Mouse (Mus musculus): ENCODE measurements around the gene Klhl18. TPM values are rescaled to one million over a fixed set of nuclear protein-coding genes. Genes with fewer than 3 reads are reported as not detected.
A peak's percentile ranks its signal among the peaks of the same experiment; 100 is the strongest.
"Not testable (repeated sequence)": the region's sequence is repeated elsewhere in the genome, so short reads cannot be mapped to it uniquely, and the experiment has no call there.

Gene Klhl18
- polyA plus RNA-seq, 1 experiment from 2014 or later = 9.9 TPM

GRCm38 (mm10) chr9:110412926-110413325 lies 63.6 kb downstream of the Klhl18 start:
- Histone ChIP-seq H3K4me3 (no peak overlapping the region), H3K4me2 (replicated peaks) (no peak overlapping the region), H3K27ac (no peak overlapping the region), H3K36me3 (no peaks in the 10 kb centered on the region), H3K27me3 (no peaks in the 10 kb centered on the region), H3K9me3 (no peaks in the 10 kb centered on the region), H3K4me1 (no peaks in the 10 kb centered on the region; the same call in 1 of the 2 replicates), H3K9ac (no peak overlapping the region)
- 84% methylated on average over 7 of the region's 7 CpGs for WGBS
- no peak for ATAC-seq (ENCODE audit: low FRiP score, low read depth)

DNA sequence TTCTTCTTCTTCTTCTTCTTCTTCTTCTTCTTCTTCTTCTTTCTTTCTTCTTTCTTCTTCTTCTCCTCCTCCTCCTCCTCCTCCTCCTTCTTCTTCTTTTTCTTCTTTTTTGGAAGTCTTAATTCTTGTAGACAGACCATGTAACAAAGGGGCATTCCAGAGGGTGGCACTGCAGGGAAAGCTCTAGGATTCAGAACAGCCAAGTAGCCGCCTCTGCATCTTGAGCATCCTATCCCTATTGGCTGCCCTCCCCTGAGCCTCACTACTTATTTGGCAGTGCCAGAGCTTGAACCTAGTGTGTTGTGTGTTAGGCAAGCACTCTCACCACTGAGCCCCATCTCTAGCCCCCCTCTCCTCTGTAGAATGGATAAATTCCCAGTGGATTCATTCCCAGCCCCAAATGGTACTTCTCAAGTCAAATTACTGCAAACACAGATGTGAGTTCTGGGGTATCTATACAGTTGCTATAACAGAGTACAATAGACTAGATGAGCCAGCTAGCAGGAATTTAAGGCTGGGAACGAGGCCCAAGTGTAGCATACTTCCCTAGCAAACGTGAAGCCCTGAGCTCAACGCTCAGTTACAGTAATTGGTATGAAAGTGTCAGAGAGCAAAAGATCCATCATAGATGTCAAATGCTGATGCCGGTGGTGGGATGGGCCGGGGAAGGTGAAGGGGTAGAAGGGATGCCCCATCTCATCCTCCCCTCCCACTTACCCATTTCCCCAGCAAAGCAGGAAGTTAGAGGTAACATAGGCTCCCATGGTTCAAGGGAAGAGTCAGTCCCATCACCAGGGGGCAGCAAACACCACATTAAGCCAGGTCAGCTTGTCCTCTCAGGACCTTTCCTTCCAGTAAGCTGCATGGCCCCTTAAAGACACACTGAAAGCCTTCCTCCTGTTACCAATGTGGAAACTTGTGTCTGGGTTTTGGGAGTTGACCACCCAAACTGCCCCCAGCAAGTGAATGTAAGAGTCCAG lies 65.3 kb downstream of the Klhl18 start:
- no peaks in the 10 kb centered on the region for H3K9me3 ChIP-seq
- H3K4me1 ChIP-seq = peaks cover 8% of the 10 kb centered on the region
- no peaks in the 10 kb centered on the region for H3K36me3 ChIP-seq
- no peaks in the 10 kb centered on the region for H3K27me3 ChIP-seq
- no peak for ATAC-seq (ENCODE audit: low FRiP score, low read depth)
- H3K9ac ChIP-seq = no peak overlapping the region
- no peak overlapping the region for H3K4me3 ChIP-seq
- no peak overlapping the region for H3K27ac ChIP-seq
- 37% methylated on average over 6 of the region's 6 CpGs for WGBS
- no peak overlapping the region for H3K4me2 ChIP-seq (replicated peaks)

DNA sequence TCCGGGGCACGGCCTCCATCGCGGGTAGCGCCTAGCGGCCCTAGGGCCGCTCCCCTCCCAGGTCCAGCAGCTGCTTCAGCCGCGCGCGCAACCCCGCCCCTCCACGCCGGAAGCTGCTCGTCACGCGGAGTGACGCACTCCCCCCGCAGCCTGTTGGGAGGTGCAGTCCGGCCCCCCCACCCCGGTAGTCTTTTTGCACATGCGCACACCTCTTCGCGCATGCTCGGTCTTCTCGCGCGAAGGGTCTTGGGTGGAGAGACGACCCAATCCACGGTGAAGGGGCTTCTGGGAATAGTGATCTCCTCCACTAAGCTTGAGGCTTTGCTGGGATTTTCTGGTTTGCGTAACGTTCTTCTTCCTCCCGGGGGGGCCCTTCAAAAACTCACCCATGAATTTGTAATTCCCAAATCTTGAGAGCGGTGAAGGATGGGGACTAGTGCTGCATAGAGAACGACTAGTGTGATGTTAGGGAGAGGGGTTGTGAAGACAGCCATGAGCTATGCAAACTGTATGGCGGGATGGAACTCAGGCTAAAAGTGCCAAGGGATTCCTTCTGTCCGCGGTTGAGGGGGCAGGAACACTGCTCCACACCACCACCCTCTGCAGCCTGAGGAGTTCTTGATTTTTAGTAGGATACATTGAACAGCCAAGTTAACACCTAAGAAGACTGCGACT lies 68.3 kb downstream of the Klhl18 start, which contains the start of gene Ptpn23:
TSS of gene Ptpn23 (minus strand) at position 115 of the 675 bp plus-strand sequence.
- Histone ChIP-seq H3K9me3 (no peaks in the 10 kb centered on the region), H3K27ac (peak within 1 kb of the TSS; percentile 69), H3K36me3 (peaks cover 11% of the 10 kb centered on the region; the same call in 1 of the 2 replicates), H3K4me2 (replicated peaks) (peak within 1 kb of the TSS; percentile 92), H3K9ac (peak within 1 kb of the TSS; percentile 89), H3K4me1 (peaks cover 12% of the 10 kb centered on the region), H3K4me3 (peak within 1 kb of the TSS; percentile 78), H3K27me3 (no peaks in the 10 kb centered on the region)
- WGBS = under 1% methylated on average over 39 of the region's 39 CpGs
- ATAC-seq (ENCODE audit: low FRiP score, low read depth) = peak; percentile 97

- peak overlapping the region; percentile 78 for H3K4me3 ChIP-seq
- H3K27ac ChIP-seq = peak overlapping the region; percentile 69
- peak overlapping the region; percentile 92 for H3K4me2 ChIP-seq (replicated peaks)
- H3K36me3 ChIP-seq = peaks cover 14% of the 10 kb centered on the region
- 2% methylated on average over 41 of the region's 41 CpGs for WGBS
- peak overlapping the region; percentile 89 for H3K9ac ChIP-seq
- ATAC-seq (ENCODE audit: low FRiP score, low read depth) = peak; percentile 70
- H3K9me3 ChIP-seq = no peaks in the 10 kb centered on the region
- no peaks in the 10 kb centered on the region for H3K27me3 ChIP-seq
- H3K4me1 ChIP-seq = peaks cover 12% of the 10 kb centered on the region
Measured at GRCm38 (mm10) chr9:110407311-110408098, 69.0 kb downstream of the Klhl18 start.

GRCm38 (mm10) chr9:110403240-110403639 lies 73.3 kb downstream of the Klhl18 start:
- H3K9me3 ChIP-seq; H3K27me3 ChIP-seq; H3K4me3 ChIP-seq; H3K4me2 ChIP-seq (replicated peaks); H3K27ac ChIP-seq; ATAC-seq (ENCODE audit: low FRiP score, low read depth); H3K9ac ChIP-seq: not testable (repeated sequence)
- WGBS = 89% methylated on average over 4 of the region's 4 CpGs
- H3K4me1 ChIP-seq = peaks cover 12% of the 10 kb centered on the region
- H3K36me3 ChIP-seq = peaks cover 37% of the 10 kb centered on the region

- Histone ChIP-seq H3K4me1 (peaks cover 12% of the 10 kb centered on the region), H3K9me3 (no peaks in the 10 kb centered on the region), H3K36me3 (peaks cover 42% of the 10 kb centered on the region), H3K27ac (no peak overlapping the region), H3K4me3 (no peak overlapping the region), H3K27me3 (no peaks in the 10 kb centered on the region), H3K9ac (no peak overlapping the region), H3K4me2 (replicated peaks) (no peak overlapping the region)
- WGBS = 97% methylated on average over 2 of the region's 2 CpGs
- no peak for ATAC-seq (ENCODE audit: low FRiP score, low read depth)
Measured at GRCm38 (mm10) chr9:110402731-110403130, 73.8 kb downstream of the Klhl18 start.

GRCm38 (mm10) chr9:110400650-110401049 lies 75.8 kb downstream of the Klhl18 start:
- Histone ChIP-seq H3K27me3 (no peaks in the 10 kb centered on the region), H3K27ac (no peak overlapping the region), H3K4me1 (no peaks in the 10 kb centered on the region), H3K9me3 (no peaks in the 10 kb centered on the region), H3K4me3 (no peak overlapping the region), H3K4me2 (replicated peaks) (no peak overlapping the region), H3K36me3 (peaks cover 56% of the 10 kb centered on the region), H3K9ac (no peak overlapping the region)
- 79% methylated on average over 5 of the region's 5 CpGs for WGBS
- ATAC-seq (ENCODE audit: low FRiP score, low read depth) = no peak

DNA sequence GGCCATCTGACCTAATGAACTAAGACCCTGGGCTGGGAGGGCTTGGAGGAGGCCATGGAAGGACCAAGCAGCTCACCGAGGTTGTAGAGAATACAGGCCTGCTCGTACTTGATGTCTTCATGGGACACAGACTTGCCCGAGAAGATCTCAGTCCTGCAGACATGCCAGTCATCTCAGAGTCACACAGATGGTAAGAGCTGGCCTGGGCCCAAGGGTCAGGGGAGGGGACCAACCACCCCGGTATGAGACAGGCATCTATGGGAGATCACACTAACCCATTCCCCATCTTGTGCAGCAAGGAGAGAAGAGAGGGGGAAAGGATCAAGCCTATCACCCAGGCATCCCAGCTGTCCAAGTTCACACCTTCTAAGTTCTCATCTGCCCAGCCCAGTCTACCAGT lies 83.2 kb downstream of the Klhl18 start:
- Histone ChIP-seq H3K9ac (no peak overlapping the region), H3K4me2 (replicated peaks) (no peak overlapping the region), H3K4me3 (no peak overlapping the region), H3K4me1 (no peaks in the 10 kb centered on the region), H3K36me3 (peaks cover 93% of the 10 kb centered on the region), H3K9me3 (no peaks in the 10 kb centered on the region), H3K27ac (no peak overlapping the region), H3K27me3 (no peaks in the 10 kb centered on the region)
- WGBS = 92% methylated on average over 4 of the region's 4 CpGs
- ATAC-seq (ENCODE audit: low FRiP score, low read depth) = no peak

GRCm38 (mm10) chr9:110390843-110391242 lies 85.7 kb downstream of the Klhl18 start:
- Histone ChIP-seq H3K27ac (no peak overlapping the region), H3K4me1 (no peaks in the 10 kb centered on the region), H3K27me3 (no peaks in the 10 kb centered on the region), H3K4me3 (no peak overlapping the region), H3K9me3 (no peaks in the 10 kb centered on the region), H3K9ac (no peak overlapping the region), H3K4me2 (replicated peaks) (no peak overlapping the region), H3K36me3 (peaks cover 97% of the 10 kb centered on the region)
- ATAC-seq (ENCODE audit: low FRiP score, low read depth) = no peak
- WGBS = 96% methylated on average over 3 of the region's 3 CpGs

GRCm38 (mm10) chr9:110388011-110388410 lies 88.5 kb downstream of the Klhl18 start:
- Histone ChIP-seq H3K27me3 (no peaks in the 10 kb centered on the region), H3K9ac (no peak overlapping the region), H3K27ac (no peak overlapping the region), H3K4me3 (no peak overlapping the region), H3K9me3 (no peaks in the 10 kb centered on the region), H3K4me2 (replicated peaks) (no peak overlapping the region), H3K36me3 (peaks cover 99% of the 10 kb centered on the region), H3K4me1 (no peaks in the 10 kb centered on the region)
- 94% methylated on average over 7 of the region's 7 CpGs for WGBS
- ATAC-seq (ENCODE audit: low FRiP score, low read depth) = no peak

DNA sequence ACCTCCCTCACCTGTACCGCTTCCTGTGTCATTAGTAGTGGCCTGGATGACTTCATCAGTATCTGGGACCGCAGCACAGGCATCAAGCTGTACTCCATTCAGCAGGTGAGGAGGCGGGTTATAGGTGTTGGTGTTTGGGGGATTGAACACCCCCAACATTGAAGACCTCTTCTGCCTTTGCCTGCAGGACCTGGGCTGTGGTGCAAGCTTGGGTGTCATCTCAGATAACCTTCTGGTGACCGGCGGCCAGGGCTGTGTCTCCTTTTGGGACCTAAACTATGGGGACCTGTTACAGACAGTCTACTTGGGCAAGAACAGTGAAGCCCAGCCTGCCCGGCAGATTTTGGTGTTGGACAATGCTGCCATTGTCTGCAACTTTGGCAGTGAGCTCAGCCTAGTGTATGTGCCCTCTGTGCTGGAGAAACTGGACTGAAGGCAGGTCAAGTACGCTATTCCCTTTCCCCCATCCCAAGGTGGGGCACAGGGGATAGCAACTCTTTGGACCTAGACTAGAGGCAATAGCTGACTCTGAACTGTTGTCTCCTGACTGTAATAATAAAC lies 92.0 kb downstream of the Klhl18 start:
- Histone ChIP-seq H3K27me3 (no peaks in the 10 kb centered on the region), H3K4me2 (replicated peaks) (no peak overlapping the region), H3K4me3 (no peak overlapping the region), H3K9ac (no peak overlapping the region), H3K36me3 (peaks cover 98% of the 10 kb centered on the region), H3K4me1 (no peaks in the 10 kb centered on the region), H3K9me3 (no peaks in the 10 kb centered on the region), H3K27ac (no peak overlapping the region)
- WGBS = 91% methylated on average over 7 of the region's 7 CpGs
- ATAC-seq (ENCODE audit: low FRiP score, low read depth) = no peak
